Mouse (Mus musculus) lung, embryonic 15.5 days (tissue): ENCODE results near the gene Tesk1. TPM values are rescaled to one million over a fixed set of nuclear protein-coding genes. Genes with fewer than 3 reads are reported as not detected.

ENCODE experiments used
- ATAC-seq: fragments of 200-750 bp; cut with Nextera tagmentation; 2 replicates; pipeline ENCODE4 v1.8.0; 2017; ENCODE audit warnings: moderate number of reproducible peaks, borderline replicate concordance; ENCODE audit not compliant: low FRiP score, low TSS enrichment; ENCODE audit errors: extremely low read depth
- H3K27ac ChIP-seq: fragments of 300-500 bp; sonication (generic); 2 replicates; pipeline ENCODE4 v1.5.1; 2015; ENCODE audit warnings: moderate library complexity, mild to moderate bottlenecking, inconsistent platforms
- H3K27me3 ChIP-seq: fragments of 300-500 bp; sonication (generic); 2 replicates; pipeline ENCODE4 v1.6.1; 2015; ENCODE audit warnings: inconsistent platforms
- H3K36me3 ChIP-seq: fragments of 300-500 bp; sonication (generic); 2 replicates; pipeline ENCODE4 v1.6.1; 2015; ENCODE audit warnings: inconsistent platforms
- H3K4me1 ChIP-seq: fragments of 300-500 bp; sonication (generic); 2 replicates; pipeline ENCODE4 v1.6.1; 2015; ENCODE audit warnings: inconsistent platforms
- H3K4me2 ChIP-seq: fragments of 300-500 bp; sonication (generic); 2 replicates; pipeline ENCODE4 v1.6.1; 2015; ENCODE audit warnings: inconsistent platforms, mild to moderate bottlenecking, moderate library complexity
- H3K4me3 ChIP-seq: fragments of 300-500 bp; sonication (generic); 2 replicates; pipeline ENCODE4 v1.5.1; 2015; ENCODE audit warnings: mild to moderate bottlenecking, inconsistent platforms
- H3K9ac ChIP-seq: fragments of 300-500 bp; sonication (generic); 2 replicates; pipeline ENCODE4 v1.6.1; 2015; ENCODE audit warnings: inconsistent platforms
- H3K9me3 ChIP-seq: fragments of 300-500 bp; sonication (generic); 2 replicates; pipeline ENCODE4 v1.6.1; 2016; ENCODE audit warnings: inconsistent platforms
- WGBS: fragments of 180-500 bp; shearing (Covaris S2); methylation state at CpG from one replicate; pipeline ENCODE4 v1.1.7; 2015; 5-methylcytosine and 5-hydroxymethylcytosine counted together
- polyA plus RNA-seq: library from polyadenylated mRNA; unstranded; fragments of >200 nt; fragmentation: Nextera tagmentation; extraction: Ambion mirVana; gene quantifications from 2 replicates; pipeline ENCODE4 v1.2.1, GENCODE M21; 2015

The Tesk1 gene
- polyA plus RNA-seq, 1 experiment from 2014 or later: 8.5 TPM

DNA sequence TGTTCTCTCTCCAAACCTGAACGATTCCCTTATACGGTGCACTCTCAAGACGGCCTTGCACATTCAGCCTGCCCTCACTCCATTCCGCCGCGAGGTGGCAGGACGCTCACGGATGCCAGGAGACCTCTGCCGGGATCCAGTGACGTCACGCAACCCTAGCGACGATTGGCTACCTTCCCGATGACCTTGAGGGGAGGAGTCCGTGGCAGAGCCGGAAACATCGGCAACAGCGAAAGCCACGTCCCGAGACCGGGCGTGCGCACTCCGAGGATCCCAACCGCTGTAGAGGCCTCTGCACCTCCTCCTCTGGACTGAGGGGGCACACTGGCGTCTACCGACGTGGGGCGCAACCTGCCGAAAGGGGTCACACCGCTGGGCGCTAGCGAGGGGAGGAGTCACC lies 305 bp downstream of the Tesk1 start:
- peak; percentile 94 for ATAC-seq
- Histone ChIP-seq H3K4me1 (peaks cover 13% of the 10 kb centered on the region), H3K27ac (peak overlapping the region; percentile 96), H3K4me3 (peak overlapping the region; percentile 94), H3K4me2 (peak overlapping the region; percentile 98), H3K36me3 (peaks cover 21% of the 10 kb centered on the region), H3K9me3 (no peaks in the 10 kb centered on the region), H3K27me3 (no peaks in the 10 kb centered on the region), H3K9ac (peak overlapping the region; percentile 91)
- under 1% methylated on average over 33 of the region's 33 CpGs for WGBS

DNA sequence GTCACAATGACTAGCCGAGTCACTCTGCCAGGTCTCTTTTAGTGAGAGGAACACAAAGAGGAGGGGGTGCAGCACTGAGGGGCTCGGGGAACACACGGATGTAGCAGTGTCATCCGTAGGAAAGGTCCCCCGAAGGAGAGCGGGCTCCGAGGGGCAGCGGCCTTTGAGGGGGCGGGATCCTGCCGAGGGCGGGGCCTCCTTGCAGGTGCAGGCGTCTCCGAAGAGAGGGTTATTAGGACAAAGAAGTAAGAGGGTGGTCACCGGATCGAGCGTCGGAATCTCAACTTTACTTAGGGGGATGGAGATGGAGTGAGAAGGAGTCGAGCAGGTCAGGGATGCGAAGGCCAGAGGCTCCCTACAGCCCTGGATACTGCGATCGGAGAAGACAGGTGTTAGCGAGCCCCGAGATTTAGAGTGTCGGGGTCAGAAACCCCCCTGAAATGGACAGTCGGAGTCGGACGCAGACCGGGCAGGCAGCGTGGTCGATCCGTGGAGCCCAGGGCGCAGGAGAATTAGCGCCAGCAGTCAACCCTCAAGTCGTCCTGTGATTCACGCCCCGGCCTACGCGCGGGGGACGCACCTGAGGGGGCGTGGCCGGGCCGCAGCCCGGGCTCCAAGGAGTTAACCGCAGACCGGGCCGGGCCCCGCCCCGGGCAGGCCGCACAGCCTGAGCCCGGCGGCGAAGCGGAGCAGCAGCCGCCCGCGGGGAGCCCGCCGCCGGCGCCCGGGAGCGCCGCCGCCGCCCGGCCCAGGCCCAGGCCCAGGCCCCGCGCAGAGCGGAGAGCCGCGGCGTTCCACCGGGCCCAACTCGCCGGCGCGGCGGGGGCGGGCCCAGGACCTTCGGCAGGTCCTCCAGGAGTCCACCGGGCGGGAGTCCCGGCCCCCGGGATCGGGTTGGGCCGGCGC lies 970 bp downstream of the Tesk1 start:
- H3K9ac ChIP-seq: peak overlapping the region; percentile 91
- peak overlapping the region; percentile 96 for H3K27ac ChIP-seq
- no peaks in the 10 kb centered on the region for H3K27me3 ChIP-seq
- peak overlapping the region; percentile 98 for H3K4me2 ChIP-seq
- under 1% methylated on average over 85 of the region's 88 CpGs for WGBS
- H3K36me3 ChIP-seq: peaks cover 27% of the 10 kb centered on the region
- H3K4me3 ChIP-seq: peak overlapping the region; percentile 94
- peak; percentile 72 for ATAC-seq
- no peaks in the 10 kb centered on the region for H3K9me3 ChIP-seq
- peaks cover 13% of the 10 kb centered on the region for H3K4me1 ChIP-seq

DNA sequence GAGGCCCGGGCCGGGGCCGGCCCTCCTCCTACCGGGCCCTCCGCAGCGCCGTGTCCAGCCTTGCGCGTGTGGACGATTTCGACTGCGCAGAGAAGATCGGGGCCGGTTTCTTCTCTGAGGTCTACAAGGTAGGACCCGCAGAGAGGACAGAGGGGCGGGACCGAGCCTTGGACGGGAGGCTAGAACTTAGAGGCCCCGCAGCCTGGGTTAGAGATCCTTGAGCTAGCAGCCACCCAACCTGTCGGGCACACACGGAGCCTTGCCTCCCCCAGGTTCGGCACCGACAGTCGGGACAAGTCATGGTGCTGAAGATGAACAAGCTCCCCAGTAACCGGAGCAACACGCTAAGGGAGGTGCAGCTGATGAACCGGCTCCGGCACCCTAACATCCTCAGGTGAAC lies 1.8 kb downstream of the Tesk1 start:
- Histone ChIP-seq H3K4me1 (peaks cover 13% of the 10 kb centered on the region), H3K4me2 (peak overlapping the region; percentile 98), H3K36me3 (peaks cover 34% of the 10 kb centered on the region), H3K27ac (peak overlapping the region; percentile 96), H3K27me3 (no peaks in the 10 kb centered on the region), H3K4me3 (peak overlapping the region; percentile 94), H3K9me3 (no peaks in the 10 kb centered on the region), H3K9ac (peak overlapping the region; percentile 91)
- ATAC-seq: no peak
- WGBS: 2% methylated on average over 28 of the region's 28 CpGs

DNA sequence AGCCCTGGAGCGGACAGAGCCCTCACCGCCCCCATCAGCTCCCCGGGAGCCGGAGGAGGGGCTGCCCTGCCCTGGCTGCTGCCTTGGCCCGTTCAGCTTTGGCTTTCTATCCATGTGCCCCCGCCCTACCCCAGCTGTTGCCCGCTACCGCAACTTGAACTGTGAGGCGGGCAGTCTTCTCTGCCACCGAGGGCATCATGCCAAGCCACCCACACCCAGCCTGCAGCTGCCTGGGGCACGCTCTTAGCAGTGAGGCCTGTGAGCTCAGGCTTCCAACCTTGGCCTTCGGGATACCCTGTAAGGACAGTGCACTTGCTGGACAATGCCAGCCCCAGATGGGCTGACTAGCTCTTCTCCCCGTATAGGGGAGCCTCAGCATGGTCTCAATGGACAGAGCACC lies 5.5 kb downstream of the Tesk1 start:
- Histone ChIP-seq H3K27me3 (0 out of 2 replicates have a peak, but pooled peaks cover 7% of the 10 kb centered on the region), H3K4me3 (no peak overlapping the region), H3K4me2 (no peak overlapping the region), H3K9ac (no peak overlapping the region), H3K9me3 (no peaks in the 10 kb centered on the region), H3K4me1 (peaks cover 13% of the 10 kb centered on the region), H3K27ac (no peak overlapping the region), H3K36me3 (peaks cover 35% of the 10 kb centered on the region)
- no peak for ATAC-seq
- WGBS: 90% methylated on average over 13 of the region's 13 CpGs

DNA sequence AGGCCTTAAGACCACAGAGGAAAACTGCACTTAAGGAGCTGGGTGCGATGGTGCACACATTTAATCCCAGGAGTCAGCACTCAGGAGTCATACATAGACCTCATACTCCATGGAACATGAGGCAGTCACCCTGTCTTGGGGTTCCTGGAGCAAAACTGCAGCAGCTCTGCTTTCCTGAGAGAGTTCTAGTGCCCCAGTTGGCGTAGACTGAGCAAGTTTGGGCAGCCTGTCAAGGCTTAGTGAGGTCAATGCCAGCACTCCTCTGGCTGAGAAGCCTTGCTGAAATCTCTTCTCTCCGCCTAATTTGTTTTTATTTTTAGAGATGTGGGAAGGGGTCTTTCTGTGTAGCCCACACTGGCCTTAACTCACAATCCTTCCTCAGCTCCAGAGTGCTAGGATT lies 6.8 kb downstream of the Tesk1 start:
- Histone ChIP-seq H3K27ac (no peak overlapping the region), H3K27me3 (peaks cover 18% of the 10 kb centered on the region), H3K4me2 (no peak overlapping the region), H3K36me3 (peaks cover 35% of the 10 kb centered on the region), H3K4me1 (peaks cover 16% of the 10 kb centered on the region), H3K9ac (no peak overlapping the region), H3K4me3 (no peak overlapping the region), H3K9me3 (no peaks in the 10 kb centered on the region)
- WGBS: 79% methylated on average over 3 of the region's 3 CpGs
- no peak for ATAC-seq

DNA sequence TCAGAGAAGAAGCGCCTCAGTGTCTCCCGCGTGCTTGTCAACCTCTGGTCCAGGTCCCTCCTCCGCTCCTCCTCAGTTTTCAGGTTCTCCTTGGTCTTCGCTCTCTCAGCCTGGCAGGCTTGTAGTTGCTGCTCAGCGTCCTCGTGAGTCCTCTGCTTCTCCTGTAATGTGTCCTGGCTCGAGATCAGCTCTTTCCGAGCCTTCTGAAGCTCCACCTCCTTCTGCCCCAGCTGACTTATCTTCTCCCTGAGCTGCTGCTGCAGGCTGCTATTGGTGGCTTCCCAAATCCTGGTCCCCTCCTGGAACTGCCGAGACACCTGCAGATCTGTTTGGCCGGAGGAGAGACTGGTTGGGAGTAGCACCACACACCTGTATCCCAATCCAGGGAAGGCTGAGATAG lies 10.6 kb downstream of the Tesk1 start:
- Histone ChIP-seq H3K4me2 (no peak overlapping the region), H3K27ac (no peak overlapping the region), H3K4me3 (no peak overlapping the region), H3K27me3 (peaks cover 37% of the 10 kb centered on the region), H3K4me1 (peaks cover 17% of the 10 kb centered on the region), H3K36me3 (peaks cover 11% of the 10 kb centered on the region), H3K9ac (no peak overlapping the region), H3K9me3 (no peaks in the 10 kb centered on the region)
- WGBS: 41% methylated on average over 11 of the region's 11 CpGs
- no peak for ATAC-seq

DNA sequence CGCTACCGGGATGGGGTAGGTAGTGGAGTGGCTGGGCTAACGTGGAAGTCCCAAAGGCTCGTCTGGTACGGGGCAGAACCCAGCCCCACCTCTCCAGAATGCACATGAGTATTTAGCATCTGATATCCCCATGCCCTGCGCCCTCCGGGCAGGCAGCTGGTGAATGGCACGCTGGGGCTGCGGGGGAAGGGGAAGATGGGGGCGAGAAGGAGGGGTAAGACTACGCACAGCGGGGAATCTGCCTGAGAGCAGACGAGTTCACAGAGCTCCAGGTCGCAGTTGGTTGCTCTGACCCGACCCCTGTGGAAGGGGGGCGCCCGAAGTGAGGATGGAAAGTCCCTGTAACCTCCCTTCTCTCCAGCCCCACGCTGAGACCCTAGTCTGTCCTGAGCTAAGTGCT lies 11.7 kb downstream of the Tesk1 start:
- no peak overlapping the region; the same call in 1 of the 2 replicates for H3K9ac ChIP-seq
- H3K4me1 ChIP-seq: peaks cover 19% of the 10 kb centered on the region
- peaks cover 37% of the 10 kb centered on the region for H3K27me3 ChIP-seq
- WGBS: under 1% methylated on average over 18 of the region's 18 CpGs
- no peak for ATAC-seq
- no peak overlapping the region for H3K27ac ChIP-seq
- peaks cover 2% of the 10 kb centered on the region; the same call in 1 of the 2 replicates for H3K36me3 ChIP-seq
- peak overlapping the region; percentile 48 for H3K4me2 ChIP-seq
- H3K9me3 ChIP-seq: no peaks in the 10 kb centered on the region
- H3K4me3 ChIP-seq: peak overlapping the region; percentile 10; the same call in 1 of the 2 replicates

DNA sequence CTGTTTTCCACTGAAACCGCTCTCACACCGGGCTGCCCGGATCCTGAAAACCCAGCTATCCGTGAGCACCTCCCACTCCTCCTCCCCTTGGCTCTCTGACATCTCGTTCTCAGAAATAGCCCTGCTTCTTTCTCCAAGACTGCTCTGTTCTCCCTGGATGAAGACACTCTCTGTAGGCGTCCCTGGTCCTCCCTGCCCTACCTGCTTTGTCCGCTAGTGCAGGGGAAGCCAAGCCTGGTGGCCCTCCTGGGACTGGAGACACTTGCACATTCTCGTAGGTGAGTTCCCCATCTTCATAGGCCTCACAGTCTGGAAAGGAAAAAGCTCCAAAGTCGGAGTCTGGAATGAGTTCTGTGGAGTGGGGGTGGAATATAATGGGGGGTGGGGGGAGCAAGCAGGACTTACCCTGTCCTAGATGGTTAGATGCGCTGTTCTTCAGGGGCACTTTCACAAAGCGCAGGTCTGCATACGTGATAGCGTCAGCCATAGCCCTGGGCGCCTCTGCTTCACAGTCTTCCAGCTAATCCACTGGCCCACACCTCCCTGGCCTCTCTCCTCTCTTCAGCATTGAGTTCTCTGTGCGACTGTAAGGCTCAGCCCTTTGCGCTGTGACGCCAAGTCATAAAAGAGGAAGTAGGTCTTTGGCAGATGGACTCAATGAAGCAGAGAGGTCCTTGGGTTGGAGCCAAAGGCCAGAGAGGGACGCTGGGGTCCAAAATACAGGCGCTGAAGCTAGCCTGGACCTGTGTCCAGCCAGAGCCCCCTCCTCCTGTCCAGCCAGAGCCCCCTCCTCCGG lies 12.5 kb downstream of the Tesk1 start, which contains the start of gene Cd72:
Gene Cd72, minus strand, starts transcription at position 588 of the 796 bp plus-strand sequence.
- H3K36me3 ChIP-seq: no peaks in the 10 kb centered on the region
- ATAC-seq: 0 out of 2 replicates have a peak, but pooled peaks have one; percentile 15
- H3K4me3 ChIP-seq: peak within 1 kb of the TSS; percentile 10; the same call in 1 of the 2 replicates
- H3K9ac ChIP-seq: no peak within 1 kb of the TSS; the same call in 1 of the 2 replicates
- peak within 1 kb of the TSS; percentile 48 for H3K4me2 ChIP-seq
- 26% methylated on average over 20 of the region's 20 CpGs for WGBS
- no peak within 1 kb of the TSS for H3K27ac ChIP-seq
- H3K27me3 ChIP-seq: peaks cover 37% of the 10 kb centered on the region
- H3K9me3 ChIP-seq: no peaks in the 10 kb centered on the region
- H3K4me1 ChIP-seq: peaks cover 19% of the 10 kb centered on the region

DNA sequence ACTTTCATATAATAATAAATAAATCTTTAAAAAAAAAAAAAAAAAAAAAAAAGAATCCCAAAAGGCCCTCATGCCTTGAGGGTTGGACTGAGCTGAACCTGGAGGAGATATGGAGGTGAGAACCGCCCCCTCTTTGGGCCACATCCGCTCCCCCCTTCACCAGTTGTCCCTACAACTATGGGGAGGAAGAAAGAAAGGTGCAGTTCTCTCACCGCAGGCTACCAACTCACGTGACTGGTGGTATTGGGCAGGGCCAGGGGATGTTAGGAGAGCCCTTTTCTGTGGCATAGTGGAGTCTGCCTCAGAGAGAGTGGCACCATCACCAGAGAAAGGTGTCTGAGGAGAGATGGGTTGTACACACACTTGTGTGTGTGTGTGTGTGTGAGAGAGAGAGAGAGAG lies 14.7 kb downstream of the Tesk1 start:
- Histone ChIP-seq H3K4me1 (peaks cover 19% of the 10 kb centered on the region), H3K27ac (no peak overlapping the region), H3K9ac (no peak overlapping the region), H3K4me3 (no peak overlapping the region), H3K36me3 (no peaks in the 10 kb centered on the region), H3K27me3 (peaks cover 37% of the 10 kb centered on the region), H3K9me3 (no peaks in the 10 kb centered on the region), H3K4me2 (no peak overlapping the region)
- peak; percentile 26; the same call in 1 of the 2 replicates for ATAC-seq
- WGBS: 28% methylated on average over 4 of the region's 4 CpGs

DNA sequence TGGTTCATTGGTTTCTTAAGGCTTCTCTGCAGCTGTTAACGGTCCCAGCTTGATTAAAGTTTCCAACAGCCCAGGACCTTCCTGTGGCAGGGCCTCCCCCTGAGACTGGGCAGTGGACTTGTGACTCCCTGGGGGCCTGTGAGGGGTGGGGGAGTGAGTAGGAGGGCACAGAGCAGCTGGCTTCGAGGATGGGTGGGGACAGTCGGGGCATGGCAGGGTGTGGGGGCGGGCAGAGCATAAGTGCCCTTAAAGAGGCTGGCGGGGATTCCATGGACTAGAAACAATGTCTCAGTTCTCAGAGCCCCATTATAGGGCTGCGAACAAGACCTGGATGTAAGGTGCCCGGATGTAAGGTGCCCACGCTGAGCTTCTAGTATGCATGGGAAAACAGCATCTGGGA lies 15.4 kb downstream of the Tesk1 start:
- Histone ChIP-seq H3K4me3 (no peak overlapping the region), H3K9ac (no peak overlapping the region), H3K27ac (no peak overlapping the region), H3K4me1 (peaks cover 19% of the 10 kb centered on the region), H3K4me2 (no peak overlapping the region), H3K36me3 (no peaks in the 10 kb centered on the region), H3K9me3 (no peaks in the 10 kb centered on the region), H3K27me3 (peaks cover 31% of the 10 kb centered on the region)
- 17% methylated on average over 8 of the region's 8 CpGs for WGBS
- ATAC-seq: no peak

DNA sequence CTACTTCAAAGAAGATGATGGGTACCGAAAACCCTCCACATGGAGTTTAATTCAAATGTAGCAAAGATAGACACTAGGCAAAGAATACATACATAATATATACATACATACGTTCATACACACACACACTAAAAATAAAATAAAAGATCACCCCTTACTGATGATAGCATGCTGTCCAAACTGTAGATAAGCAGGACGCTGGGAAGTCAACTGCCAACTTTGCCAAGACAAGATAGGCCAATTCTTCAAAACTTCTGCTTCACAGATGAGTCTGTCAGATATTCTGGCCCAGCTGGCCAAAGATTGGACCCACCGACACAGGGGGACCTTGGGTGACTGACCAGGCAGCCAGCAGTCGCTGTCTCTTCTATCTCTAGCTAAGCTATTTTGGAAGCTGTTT lies 21.4 kb downstream of the Tesk1 start:
- Histone ChIP-seq H3K27ac (no peak overlapping the region), H3K27me3 (no peaks in the 10 kb centered on the region), H3K4me1 (no peaks in the 10 kb centered on the region), H3K36me3 (no peaks in the 10 kb centered on the region), H3K9me3 (no peaks in the 10 kb centered on the region), H3K9ac (no peak overlapping the region), H3K4me2 (no peak overlapping the region), H3K4me3 (no peak overlapping the region)
- 80% methylated on average over 5 of the region's 5 CpGs for WGBS
- ATAC-seq: no peak
